Mouse (Mus musculus): ENCODE measurements around the gene Wnt3a.

- no peak for TF ChIP-seq POLR2A (IDR thresholded peaks at IDR 0.05; ENCODE audit: borderline replicate concordance, extremely low read depth, insufficient read depth, insufficient read length, poor library complexity, severe bottlenecking)
- no peak for TF ChIP-seq CTCF (IDR thresholded peaks at IDR 0.05; ENCODE audit: borderline replicate concordance, extremely low read depth, insufficient read depth, insufficient read length)
Measured at GRCm38 (mm10) chr11:59243856-59244255, 46.7 kb downstream of the Wnt3a start.

Data from brain, embryonic 14.5 days (tissue).